Mouse (Mus musculus): ENCODE measurements around the gene Smpd3. TPM values are rescaled to one million over a fixed set of nuclear protein-coding genes. Genes with fewer than 3 reads are reported as not detected.

Smpd3 gene
- polyA plus RNA-seq, 1 experiment, result 31.9 TPM

DNA sequence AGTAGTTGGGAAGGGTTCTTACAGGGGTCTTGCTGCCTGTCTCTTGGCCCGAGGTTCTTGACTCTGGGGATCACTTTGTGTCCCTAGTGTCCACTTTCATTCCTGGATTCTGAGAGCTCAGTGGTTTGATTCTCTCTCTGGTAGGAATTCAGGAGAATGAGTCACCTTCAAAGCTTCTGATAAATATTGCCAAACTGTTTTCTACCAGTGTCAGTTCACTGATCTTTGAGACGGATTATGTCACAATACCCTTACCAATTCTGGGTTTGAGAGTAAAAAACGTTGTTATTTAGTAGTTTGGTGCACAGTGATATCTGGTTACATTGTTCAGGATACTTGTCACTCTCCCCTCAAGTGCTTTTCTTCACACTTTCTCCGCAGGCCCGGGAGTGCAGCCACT, 57.6 kb downstream of the Smpd3 start:
- Histone ChIP-seq H3K4me3 (ENCODE audit: insufficient read depth, low read length) (no peak overlapping the region), H3K4me1 (ENCODE audit: control insufficient read depth, insufficient read depth, low read length) (peaks cover 2% of the 10 kb centered on the region; the same call in 1 of the 2 replicates), H3K27ac (ENCODE audit: insufficient read depth, low read length) (no peak overlapping the region)
- TF ChIP-seq CTCF (IDR thresholded peaks at IDR 0.05; ENCODE audit: extremely low read depth, insufficient read depth, low read length), result no peak
- no peak for TF ChIP-seq POLR2A (IDR thresholded peaks at IDR 0.05; ENCODE audit: extremely low read depth, insufficient read depth, low read length)

GRCm38 (mm10) chr8:106278367-106279042, 59.3 kb downstream of the Smpd3 start:
- TF ChIP-seq POLR2A (IDR thresholded peaks at IDR 0.05; ENCODE audit: extremely low read depth, insufficient read depth, low read length), result no peak
- no peak for TF ChIP-seq CTCF (IDR thresholded peaks at IDR 0.05; ENCODE audit: extremely low read depth, insufficient read depth, low read length)
- H3K27ac ChIP-seq (ENCODE audit: insufficient read depth, low read length), result no peak overlapping the region
- peaks cover 3% of the 10 kb centered on the region; the same call in 1 of the 2 replicates for H3K4me1 ChIP-seq (ENCODE audit: control insufficient read depth, insufficient read depth, low read length)
- no peak overlapping the region for H3K4me3 ChIP-seq (ENCODE audit: insufficient read depth, low read length)

- Histone ChIP-seq H3K27ac (ENCODE audit: insufficient read depth, low read length) (no peak overlapping the region), H3K4me1 (ENCODE audit: control insufficient read depth, insufficient read depth, low read length) (peaks cover 8% of the 10 kb centered on the region), H3K4me3 (ENCODE audit: insufficient read depth, low read length) (no peak overlapping the region)
- TF ChIP-seq POLR2A (IDR thresholded peaks at IDR 0.05; ENCODE audit: extremely low read depth, insufficient read depth, low read length) (no peak), CTCF (IDR thresholded peaks at IDR 0.05; ENCODE audit: extremely low read depth, insufficient read depth, low read length) (no peak)
These were observed 61.0 kb downstream of the Smpd3 start for GRCm38 (mm10) chr8:106276709-106277317.

GRCm38 (mm10) chr8:106273468-106273867, 64.3 kb downstream of the Smpd3 start:
- Histone ChIP-seq H3K4me1 (ENCODE audit: control insufficient read depth, insufficient read depth, low read length) (peaks cover 24% of the 10 kb centered on the region), H3K4me3 (ENCODE audit: insufficient read depth, low read length) (no peak overlapping the region), H3K27ac (ENCODE audit: insufficient read depth, low read length) (peak overlapping the region; percentile 58; the same call in 1 of the 2 replicates)
- no peak for TF ChIP-seq CTCF (IDR thresholded peaks at IDR 0.05; ENCODE audit: extremely low read depth, insufficient read depth, low read length)
- TF ChIP-seq POLR2A (IDR thresholded peaks at IDR 0.05; ENCODE audit: extremely low read depth, insufficient read depth, low read length), result no peak

DNA sequence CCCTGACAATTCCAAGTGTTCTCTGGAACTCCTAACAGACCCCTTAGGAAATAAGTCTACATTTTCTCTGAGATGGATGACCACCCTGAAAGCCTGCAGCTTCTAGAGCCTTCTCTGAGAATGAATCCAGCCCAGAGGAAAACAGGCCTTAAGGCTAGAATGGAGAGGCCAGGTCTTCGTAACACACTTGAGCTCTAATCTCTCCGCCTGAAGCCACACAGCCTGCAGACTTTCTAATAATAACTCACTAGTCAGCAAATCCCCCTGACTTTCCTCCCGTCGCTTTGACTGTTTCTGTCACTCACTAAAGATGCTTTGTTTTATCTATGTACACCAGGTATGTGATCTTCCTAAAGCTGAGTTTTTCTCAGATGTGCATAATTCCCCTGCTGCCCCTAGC, 66.4 kb downstream of the Smpd3 start:
- Histone ChIP-seq H3K4me1 (ENCODE audit: control insufficient read depth, insufficient read depth, low read length) (peaks cover 30% of the 10 kb centered on the region), H3K27ac (ENCODE audit: insufficient read depth, low read length) (peak overlapping the region; percentile 49), H3K4me3 (ENCODE audit: insufficient read depth, low read length) (no peak overlapping the region)
- no peak for TF ChIP-seq CTCF (IDR thresholded peaks at IDR 0.05; ENCODE audit: extremely low read depth, insufficient read depth, low read length)
- TF ChIP-seq POLR2A (IDR thresholded peaks at IDR 0.05; ENCODE audit: extremely low read depth, insufficient read depth, low read length), result no peak

DNA sequence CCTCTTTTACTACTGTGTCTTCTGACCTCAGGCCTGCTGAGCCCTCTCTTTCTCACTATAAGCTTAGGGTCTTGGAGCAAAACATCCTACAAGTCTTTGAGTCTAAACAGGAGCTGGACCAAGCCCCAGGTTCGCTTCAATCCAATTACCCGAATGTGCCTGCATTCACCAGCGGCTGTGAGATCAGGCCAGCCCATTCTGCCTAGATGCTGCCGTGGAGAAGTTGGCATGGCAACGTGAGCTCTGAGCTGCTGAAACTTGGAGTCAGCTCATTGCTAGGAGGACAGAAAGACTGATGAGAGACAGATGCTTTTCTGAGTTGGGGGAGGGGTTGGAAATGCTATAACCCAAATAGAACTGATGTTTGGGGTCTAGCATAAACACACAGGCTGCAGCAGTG, 67.0 kb downstream of the Smpd3 start:
- H3K4me1 ChIP-seq (ENCODE audit: control insufficient read depth, insufficient read depth, low read length), result peaks cover 30% of the 10 kb centered on the region
- no peak overlapping the region for H3K4me3 ChIP-seq (ENCODE audit: insufficient read depth, low read length)
- H3K27ac ChIP-seq (ENCODE audit: insufficient read depth, low read length), result peak overlapping the region; percentile 49
- TF ChIP-seq CTCF (IDR thresholded peaks at IDR 0.05; ENCODE audit: extremely low read depth, insufficient read depth, low read length), result no peak

DNA sequence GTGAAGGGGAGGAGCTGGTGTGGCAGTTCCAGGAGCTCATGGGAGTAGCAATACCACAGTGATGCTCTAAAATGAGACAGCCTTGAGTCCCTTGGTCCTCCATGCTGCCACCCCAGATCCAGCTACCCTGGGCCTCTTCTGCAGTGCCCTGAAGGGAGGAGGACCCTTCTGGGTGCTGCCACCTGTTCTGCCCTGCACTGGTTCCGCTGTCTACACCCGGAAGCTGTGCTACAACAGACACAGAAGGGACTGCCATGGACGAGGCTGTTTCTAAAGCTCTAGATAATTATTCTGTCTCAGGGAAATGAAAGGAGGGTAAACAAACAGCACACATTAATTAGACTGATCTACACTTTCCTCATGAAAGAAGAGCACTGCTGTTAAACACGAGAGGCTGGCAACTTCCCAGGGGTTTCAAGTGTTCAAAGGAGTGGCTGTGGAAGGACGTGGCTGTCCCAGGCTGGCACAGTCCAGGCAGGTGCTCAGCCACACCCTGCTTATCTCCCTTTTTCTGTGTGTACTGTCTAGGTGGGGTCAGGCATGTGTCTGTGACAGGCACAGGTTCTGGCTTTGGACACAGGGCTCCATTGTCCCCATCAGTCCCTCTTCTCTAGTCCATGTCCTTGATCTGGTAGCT, 69.0 kb downstream of the Smpd3 start:
- no peak overlapping the region for H3K4me3 ChIP-seq (ENCODE audit: insufficient read depth, low read length)
- TF ChIP-seq POLR2A (IDR thresholded peaks at IDR 0.05; ENCODE audit: extremely low read depth, insufficient read depth, low read length) (no peak), CTCF (IDR thresholded peaks at IDR 0.05; ENCODE audit: extremely low read depth, insufficient read depth, low read length) (no peak)
- no peak overlapping the region for H3K27ac ChIP-seq (ENCODE audit: insufficient read depth, low read length)
- peaks cover 28% of the 10 kb centered on the region for H3K4me1 ChIP-seq (ENCODE audit: control insufficient read depth, insufficient read depth, low read length)

DNA sequence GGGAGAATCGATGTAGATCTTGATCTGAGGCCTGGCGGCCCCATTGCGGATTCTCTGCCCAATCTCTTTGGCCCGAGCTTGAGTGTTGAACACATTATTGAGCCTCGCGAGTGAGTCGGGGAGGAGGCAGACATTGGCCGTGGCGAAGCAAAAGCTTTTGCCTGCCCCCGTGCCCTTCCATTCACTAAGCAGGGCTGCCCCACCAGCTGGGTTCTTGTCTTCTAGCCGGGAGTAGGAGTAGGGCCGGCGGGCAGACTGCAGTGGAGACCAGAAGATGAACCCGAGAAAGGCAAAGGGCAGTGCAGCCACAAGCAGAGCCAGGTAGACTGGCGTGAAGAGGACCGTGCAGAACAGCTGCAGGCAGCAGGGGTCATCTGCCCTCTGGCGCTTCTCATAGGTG, 72.4 kb downstream of the Smpd3 start:
- peaks cover 14% of the 10 kb centered on the region for H3K4me1 ChIP-seq (ENCODE audit: control insufficient read depth, insufficient read depth, low read length)
- TF ChIP-seq POLR2A (IDR thresholded peaks at IDR 0.05; ENCODE audit: extremely low read depth, insufficient read depth, low read length), result no peak
- TF ChIP-seq CTCF (IDR thresholded peaks at IDR 0.05; ENCODE audit: extremely low read depth, insufficient read depth, low read length), result no peak
- no peak overlapping the region for H3K27ac ChIP-seq (ENCODE audit: insufficient read depth, low read length)
- H3K4me3 ChIP-seq (ENCODE audit: insufficient read depth, low read length), result no peak overlapping the region

GRCm38 (mm10) chr8:106263928-106264327, 73.9 kb downstream of the Smpd3 start:
- Histone ChIP-seq H3K27ac (ENCODE audit: insufficient read depth, low read length) (no peak overlapping the region), H3K4me1 (ENCODE audit: control insufficient read depth, insufficient read depth, low read length) (peaks cover 5% of the 10 kb centered on the region), H3K4me3 (ENCODE audit: insufficient read depth, low read length) (no peak overlapping the region)
- TF ChIP-seq CTCF (IDR thresholded peaks at IDR 0.05; ENCODE audit: extremely low read depth, insufficient read depth, low read length), result no peak
- no peak for TF ChIP-seq POLR2A (IDR thresholded peaks at IDR 0.05; ENCODE audit: extremely low read depth, insufficient read depth, low read length)

- Histone ChIP-seq H3K27ac (ENCODE audit: insufficient read depth, low read length) (no peak overlapping the region), H3K4me1 (ENCODE audit: control insufficient read depth, insufficient read depth, low read length) (peaks cover under 1% of the 10 kb centered on the region), H3K4me3 (ENCODE audit: insufficient read depth, low read length) (no peak overlapping the region)
- TF ChIP-seq POLR2A (IDR thresholded peaks at IDR 0.05; ENCODE audit: extremely low read depth, insufficient read depth, low read length), result no peak
- no peak for TF ChIP-seq CTCF (IDR thresholded peaks at IDR 0.05; ENCODE audit: extremely low read depth, insufficient read depth, low read length)
These were observed 75.4 kb downstream of the Smpd3 start for GRCm38 (mm10) chr8:106262343-106262742.

All from cortical plate, adult 2 months (tissue).